Mouse (Mus musculus): ENCODE measurements at regions not wholly inside any gene's neighbourhood (a gene's known extent, or its start where the extent isn't known, plus 50 kb on each side); places are given as distances from the start of the nearest gene placed in this dataset.

- TF ChIP-seq CTCF (conservative IDR thresholded peaks at IDR 0.05; ENCODE audit: low read length) (no peak), POU5F1 (IDR thresholded peaks at IDR 0.05; ENCODE audit: borderline replicate concordance, low read length) (no peak)
Measured at GRCm38 (mm10) chr13:37693617-37694016, 84.6 kb upstream of the Rreb1 start.
